Mouse (Mus musculus): ENCODE measurements around the gene Rarres2.
"Not testable (repeated sequence)": the region's sequence is repeated elsewhere in the genome, so short reads cannot be mapped to it uniquely, and the experiment has no call there.

Gene Rarres2

GRCm38 (mm10) chr6:48540721-48541120 is 31.9 kb downstream of the Rarres2 start:
- no peak for DNase-seq (ENCODE audit: low spot score)

- no peak for DNase-seq (ENCODE audit: low spot score)
These were observed 32.7 kb downstream of the Rarres2 start for GRCm38 (mm10) chr6:48539860-48540259.

- peak; percentile 55 for DNase-seq (ENCODE audit: low spot score)
These were observed 33.5 kb downstream of the Rarres2 start for GRCm38 (mm10) chr6:48538841-48539737.

GRCm38 (mm10) chr6:48537105-48537954 is 35.3 kb downstream of the Rarres2 start, which contains the start of gene Atp6v0e2:
Atp6v0e2 (plus strand) TSS chr6:48537615.
- DNase-seq (ENCODE audit: low spot score) = no peak

- DNase-seq (ENCODE audit: low spot score) = no peak
These were observed 36.5 kb downstream of the Rarres2 start for GRCm38 (mm10) chr6:48536091-48536490.

GRCm38 (mm10) chr6:48534913-48535312 is 37.7 kb downstream of the Rarres2 start:
- no peak for DNase-seq (ENCODE audit: low spot score)

GRCm38 (mm10) chr6:48533475-48533874 is 39.1 kb downstream of the Rarres2 start:
- no peak for DNase-seq (ENCODE audit: low spot score)

GRCm38 (mm10) chr6:48530862-48531261 is 41.7 kb downstream of the Rarres2 start:
- no peak for DNase-seq (ENCODE audit: low spot score)

GRCm38 (mm10) chr6:48529871-48530440 is 42.6 kb downstream of the Rarres2 start:
- no peak for DNase-seq (ENCODE audit: low spot score)

- no peak for DNase-seq (ENCODE audit: low spot score)
These were observed 43.3 kb downstream of the Rarres2 start for GRCm38 (mm10) chr6:48529261-48529660.

GRCm38 (mm10) chr6:48527901-48528300 is 44.7 kb downstream of the Rarres2 start:
- no peak for DNase-seq (ENCODE audit: low spot score)

- DNase-seq (ENCODE audit: low spot score) = not testable (repeated sequence)
These were observed 47.7 kb downstream of the Rarres2 start for GRCm38 (mm10) chr6:48524882-48525281.
